Mouse (Mus musculus): Measurements from ENCODE around the gene Parp8. TPM values are rescaled to one million over a fixed set of nuclear protein-coding genes. Genes with fewer than 3 reads are reported as not detected.

The Parp8 gene
- 22.4 and 24.1 TPM in 2 replicates for polyA plus RNA-seq (2012; rRNA removed)

DNA sequence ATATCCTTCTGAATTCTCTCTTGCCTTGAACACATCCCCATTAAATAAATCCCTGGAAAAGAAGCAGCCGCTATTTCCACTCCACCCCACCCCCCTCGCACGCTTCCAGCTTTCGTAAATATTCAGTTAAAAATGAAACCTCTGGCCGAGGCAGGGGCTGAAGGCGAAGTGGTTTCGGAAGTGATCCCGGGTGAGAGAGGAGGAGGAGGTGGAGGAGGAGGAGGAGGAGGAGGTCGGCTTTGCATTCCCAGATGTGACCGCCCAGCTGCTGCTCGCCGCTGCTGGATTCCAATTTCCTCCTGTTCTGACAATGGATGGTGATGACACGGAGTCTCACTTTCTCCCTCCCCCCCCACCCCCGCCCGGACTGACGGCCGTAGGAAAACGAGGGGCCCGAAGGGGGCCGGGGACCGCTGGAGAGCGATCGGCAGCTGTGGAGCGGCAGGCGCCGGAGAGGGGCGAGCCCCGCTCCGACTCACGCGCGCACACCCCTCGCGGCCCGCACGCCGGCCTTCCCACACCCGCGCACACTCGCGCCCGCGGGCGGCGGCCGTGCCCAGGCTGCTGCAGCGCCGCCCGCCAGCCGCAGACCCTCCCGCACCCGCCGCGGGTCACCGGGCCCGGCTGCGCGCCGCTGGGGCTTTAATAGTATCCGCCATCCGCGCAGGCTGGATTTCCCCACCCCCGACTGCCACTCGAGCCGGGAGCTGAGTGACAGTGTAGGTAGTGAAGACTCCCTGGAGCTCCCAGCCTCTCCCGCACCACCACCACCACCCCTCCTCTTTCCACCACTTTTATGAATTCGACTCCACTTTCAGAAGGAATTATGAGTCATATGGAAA is at the start of gene Parp8:
Gene Parp8, minus strand, starts transcription at position 312 of the 842 bp plus-strand sequence.
- no peak for TF ChIP-seq POLR2A (IDR thresholded peaks at IDR 0.05; ENCODE audit: extremely low read depth, insufficient read depth, low read length)
- TF ChIP-seq CTCF (IDR thresholded peaks at IDR 0.05; ENCODE audit: extremely low read depth, insufficient read depth, low read length) = no peak
- H3K4me1 ChIP-seq (ENCODE audit: control insufficient read depth, insufficient read depth, low read length) = no peaks in the 10 kb centered on the region
- H3K4me3 ChIP-seq (ENCODE audit: insufficient read depth, low read length) = peak within 1 kb of the TSS; percentile 97
- H3K27ac ChIP-seq (ENCODE audit: insufficient read depth, low read length) = peak within 1 kb of the TSS; percentile 75

DNA sequence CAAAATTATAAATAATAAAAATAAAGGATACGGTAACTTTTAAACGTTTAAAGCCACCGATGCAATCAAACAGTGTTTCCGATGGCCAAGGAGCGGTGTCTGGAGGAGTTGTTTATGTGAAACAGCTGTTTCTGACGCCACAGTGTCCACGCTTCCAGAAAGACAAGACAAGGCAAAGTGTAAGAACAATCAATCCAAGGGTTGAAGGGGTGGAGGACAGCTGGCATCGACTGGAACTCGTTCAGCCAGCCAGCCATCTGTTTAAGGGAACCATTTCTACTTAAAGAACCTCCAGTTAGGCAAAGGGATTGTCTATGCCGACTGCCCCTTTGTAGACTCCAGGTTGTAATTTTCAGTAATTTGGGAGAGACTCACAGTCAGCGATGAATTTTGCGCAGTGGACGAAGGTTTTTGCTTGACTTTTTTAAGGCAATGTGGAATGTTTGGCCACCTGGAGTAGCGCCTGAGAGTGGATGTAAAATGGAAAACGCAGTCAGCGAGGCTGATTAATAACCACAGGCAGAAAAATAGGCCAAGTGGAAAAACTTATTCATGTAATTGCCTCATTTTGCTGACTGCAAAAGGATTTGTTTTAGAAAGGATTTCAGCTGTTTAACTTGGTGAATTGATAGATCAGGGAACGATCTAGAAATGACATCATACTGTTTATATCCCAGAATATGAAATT is 37.4 kb upstream of the Parp8 start:
- Histone ChIP-seq H3K27ac (ENCODE audit: insufficient read depth, low read length) (no peak overlapping the region), H3K4me3 (ENCODE audit: insufficient read depth, low read length) (no peak overlapping the region), H3K4me1 (ENCODE audit: control insufficient read depth, insufficient read depth, low read length) (no peaks in the 10 kb centered on the region)
- TF ChIP-seq POLR2A (IDR thresholded peaks at IDR 0.05; ENCODE audit: extremely low read depth, insufficient read depth, low read length) (no peak), CTCF (IDR thresholded peaks at IDR 0.05; ENCODE audit: extremely low read depth, insufficient read depth, low read length) (no peak)

DNA sequence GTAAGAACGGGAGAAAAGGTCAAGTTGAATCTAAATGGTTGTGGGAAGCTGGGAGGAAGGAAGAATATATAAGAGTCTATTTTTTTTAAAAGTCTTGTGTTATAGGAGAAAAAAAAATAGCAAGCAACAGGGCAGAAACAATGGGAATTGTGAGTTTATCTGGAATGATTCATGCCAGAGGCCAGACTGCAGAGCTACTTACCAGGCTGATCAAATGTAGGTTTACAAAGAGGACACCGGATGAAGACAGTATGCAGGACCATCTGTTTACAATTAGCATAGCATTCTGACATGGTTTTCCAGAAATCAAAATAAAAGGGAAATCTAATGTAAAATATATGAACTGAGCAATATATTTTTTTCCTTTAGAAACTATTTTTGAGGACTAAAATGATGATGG is 31.1 kb upstream of the Parp8 start:
- H3K27ac ChIP-seq (ENCODE audit: insufficient read depth, low read length) = no peak overlapping the region
- H3K4me1 ChIP-seq (ENCODE audit: control insufficient read depth, insufficient read depth, low read length) = no peaks in the 10 kb centered on the region
- TF ChIP-seq POLR2A (IDR thresholded peaks at IDR 0.05; ENCODE audit: extremely low read depth, insufficient read depth, low read length) (no peak), CTCF (IDR thresholded peaks at IDR 0.05; ENCODE audit: extremely low read depth, insufficient read depth, low read length) (no peak)
- no peak overlapping the region for H3K4me3 ChIP-seq (ENCODE audit: insufficient read depth, low read length)

DNA sequence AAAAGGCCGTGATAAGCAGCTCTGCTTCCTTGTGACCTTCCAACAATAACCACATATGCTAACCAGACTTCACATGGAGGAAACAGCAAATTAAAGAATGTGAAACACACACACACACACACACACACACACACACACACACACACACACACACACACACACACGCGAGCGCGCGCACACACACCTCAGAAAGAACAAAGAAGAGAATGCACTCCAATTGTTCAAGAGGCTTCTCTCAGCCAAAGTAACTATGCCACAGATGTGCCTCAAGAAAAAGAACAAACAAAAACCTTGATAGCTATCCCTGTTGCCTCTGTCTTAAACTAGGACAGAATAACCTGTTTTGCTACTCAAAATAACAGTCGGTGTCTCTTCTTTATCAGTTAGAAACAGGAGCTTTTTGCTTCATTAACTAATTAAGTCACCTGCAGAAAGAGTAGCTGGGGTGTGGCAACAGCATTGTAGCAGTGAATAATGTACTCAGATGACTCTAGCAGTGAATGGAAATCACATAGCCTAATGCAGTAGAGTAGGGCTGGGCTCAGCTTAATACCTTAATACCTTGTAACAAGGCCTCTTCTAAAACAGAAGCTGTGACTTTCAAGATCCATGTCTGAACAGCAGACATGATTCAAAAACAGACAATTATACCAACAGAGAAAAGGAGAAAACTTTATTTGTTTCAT is 29.6 kb upstream of the Parp8 start:
- TF ChIP-seq POLR2A (IDR thresholded peaks at IDR 0.05; ENCODE audit: extremely low read depth, insufficient read depth, low read length) = no peak
- no peak for TF ChIP-seq CTCF (IDR thresholded peaks at IDR 0.05; ENCODE audit: extremely low read depth, insufficient read depth, low read length)
- no peak overlapping the region for H3K4me3 ChIP-seq (ENCODE audit: insufficient read depth, low read length)
- H3K27ac ChIP-seq (ENCODE audit: insufficient read depth, low read length) = no peak overlapping the region
- no peaks in the 10 kb centered on the region for H3K4me1 ChIP-seq (ENCODE audit: control insufficient read depth, insufficient read depth, low read length)

DNA sequence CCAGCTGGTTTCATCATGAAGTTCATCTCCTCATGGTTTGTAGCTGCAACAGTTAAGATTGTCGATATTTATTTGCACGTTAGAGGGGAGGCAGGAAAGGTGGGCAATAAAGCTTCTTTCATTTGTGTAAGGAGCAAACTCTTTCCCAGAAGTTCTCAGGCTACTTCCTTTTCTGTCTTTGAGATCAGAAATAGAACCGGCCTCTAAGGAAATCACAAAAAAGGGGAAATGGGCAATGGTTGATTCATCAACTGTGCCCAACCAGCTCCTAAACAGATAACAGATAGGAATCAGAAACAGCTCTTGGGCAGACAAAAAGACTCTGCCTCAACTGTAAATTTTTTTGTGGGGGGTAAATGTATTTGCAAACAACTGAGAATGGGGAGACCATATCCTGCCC is 27.4 kb upstream of the Parp8 start:
- H3K4me3 ChIP-seq (ENCODE audit: insufficient read depth, low read length) = no peak overlapping the region
- no peak overlapping the region for H3K27ac ChIP-seq (ENCODE audit: insufficient read depth, low read length)
- TF ChIP-seq POLR2A (IDR thresholded peaks at IDR 0.05; ENCODE audit: extremely low read depth, insufficient read depth, low read length) (no peak), CTCF (IDR thresholded peaks at IDR 0.05; ENCODE audit: extremely low read depth, insufficient read depth, low read length) (no peak)
- H3K4me1 ChIP-seq (ENCODE audit: control insufficient read depth, insufficient read depth, low read length) = peaks cover 2% of the 10 kb centered on the region

DNA sequence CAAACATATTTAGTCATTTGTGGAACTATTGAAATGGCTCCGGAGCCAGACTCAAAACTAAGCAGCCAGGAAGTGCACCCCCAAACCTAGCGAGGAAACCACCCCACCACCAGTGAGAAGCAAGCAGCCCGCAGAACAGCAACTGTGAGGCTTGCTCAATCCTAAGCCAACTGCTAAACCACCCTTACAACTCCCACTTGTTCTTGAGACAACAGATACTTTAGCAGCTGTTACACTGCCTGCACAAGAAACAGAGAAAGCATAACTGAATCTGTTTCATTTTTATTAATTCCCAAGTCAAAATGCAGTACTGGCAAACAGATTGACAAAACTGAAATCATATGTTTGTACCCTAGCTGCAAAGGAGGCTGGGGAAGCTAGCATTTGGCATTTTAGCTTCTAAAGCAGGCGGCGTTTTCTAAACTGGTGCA is 23.2 kb upstream of the Parp8 start:
- Histone ChIP-seq H3K27ac (ENCODE audit: insufficient read depth, low read length) (no peak overlapping the region), H3K4me1 (ENCODE audit: control insufficient read depth, insufficient read depth, low read length) (peaks cover 2% of the 10 kb centered on the region), H3K4me3 (ENCODE audit: insufficient read depth, low read length) (no peak overlapping the region)
- no peak for TF ChIP-seq CTCF (IDR thresholded peaks at IDR 0.05; ENCODE audit: extremely low read depth, insufficient read depth, low read length)
- TF ChIP-seq POLR2A (IDR thresholded peaks at IDR 0.05; ENCODE audit: extremely low read depth, insufficient read depth, low read length) = no peak

DNA sequence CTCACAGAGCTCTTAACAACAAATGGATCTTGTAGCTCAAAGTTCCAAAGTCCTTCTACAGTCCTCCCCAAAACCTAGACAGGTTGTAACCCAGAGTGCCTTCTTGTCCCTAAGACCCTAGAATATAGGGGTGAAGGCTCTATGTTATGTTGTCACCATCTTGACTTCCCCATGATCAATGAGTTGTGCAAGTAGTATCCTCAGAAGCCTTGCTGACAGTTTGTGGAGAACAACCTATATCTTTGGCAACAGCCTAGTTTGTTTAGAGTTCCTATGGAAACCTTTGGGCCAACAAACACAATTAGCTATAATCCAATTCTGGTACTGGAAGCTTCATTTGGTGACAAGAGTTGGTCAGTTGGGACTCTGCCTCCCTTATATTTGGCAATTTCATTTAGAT is 18.2 kb upstream of the Parp8 start:
- TF ChIP-seq POLR2A (IDR thresholded peaks at IDR 0.05; ENCODE audit: extremely low read depth, insufficient read depth, low read length) = no peak

DNA sequence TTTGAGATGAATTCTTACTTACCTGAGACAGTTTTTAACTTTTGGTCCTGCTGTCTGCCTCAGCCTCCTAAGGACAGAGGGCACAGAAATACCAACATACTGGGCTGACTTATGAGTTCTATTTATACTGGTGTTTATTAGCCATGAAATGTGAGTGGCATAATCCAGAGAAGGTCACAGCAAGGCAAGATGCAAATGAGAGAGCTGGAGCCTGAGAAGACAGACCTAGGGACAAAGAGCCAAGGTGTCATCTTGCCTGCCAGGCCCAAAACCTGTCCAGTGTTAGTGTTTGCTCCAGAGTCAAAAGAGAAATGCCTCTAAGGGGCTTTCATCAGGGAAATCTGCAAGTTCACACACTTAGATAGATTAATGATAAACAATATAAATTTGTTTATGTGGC is 15.7 kb upstream of the Parp8 start:
- no peak for TF ChIP-seq POLR2A (IDR thresholded peaks at IDR 0.05; ENCODE audit: extremely low read depth, insufficient read depth, low read length)
- TF ChIP-seq CTCF (IDR thresholded peaks at IDR 0.05; ENCODE audit: extremely low read depth, insufficient read depth, low read length) = no peak
- H3K27ac ChIP-seq (ENCODE audit: insufficient read depth, low read length) = no peak overlapping the region
- H3K4me3 ChIP-seq (ENCODE audit: insufficient read depth, low read length) = no peak overlapping the region
- no peaks in the 10 kb centered on the region for H3K4me1 ChIP-seq (ENCODE audit: control insufficient read depth, insufficient read depth, low read length)

More for the DNA sequence above, 18.2 kb upstream of the Parp8 start:
- Histone ChIP-seq H3K4me1 (ENCODE audit: control insufficient read depth, insufficient read depth, low read length) (no peaks in the 10 kb centered on the region; the same call in 1 of the 2 replicates), H3K27ac (ENCODE audit: insufficient read depth, low read length) (no peak overlapping the region), H3K4me3 (ENCODE audit: insufficient read depth, low read length) (no peak overlapping the region)

DNA sequence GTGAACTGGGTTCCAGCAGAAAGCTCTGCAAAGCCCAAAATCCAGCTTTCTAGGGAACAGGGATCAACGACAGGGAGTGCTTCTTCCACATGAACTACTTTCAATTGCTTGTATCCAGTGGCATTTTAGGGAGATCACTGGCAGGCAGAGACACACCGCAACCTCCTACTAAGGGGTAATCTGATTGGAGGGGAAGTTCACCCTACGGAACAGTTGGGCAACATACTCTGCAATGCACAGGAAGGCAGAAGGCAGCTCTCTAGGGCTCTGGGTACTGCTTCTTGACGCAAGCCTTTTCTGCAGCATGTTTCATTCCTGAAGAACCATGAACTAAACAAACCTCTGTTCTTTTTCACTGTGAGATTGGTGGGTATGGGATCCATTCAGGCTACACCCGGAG is 10.9 kb upstream of the Parp8 start:
- Histone ChIP-seq H3K4me1 (ENCODE audit: control insufficient read depth, insufficient read depth, low read length) (no peaks in the 10 kb centered on the region), H3K27ac (ENCODE audit: insufficient read depth, low read length) (no peak overlapping the region), H3K4me3 (ENCODE audit: insufficient read depth, low read length) (no peak overlapping the region)
- no peak for TF ChIP-seq POLR2A (IDR thresholded peaks at IDR 0.05; ENCODE audit: extremely low read depth, insufficient read depth, low read length)
- no peak for TF ChIP-seq CTCF (IDR thresholded peaks at IDR 0.05; ENCODE audit: extremely low read depth, insufficient read depth, low read length)

All from cortical plate, adult 2 months (tissue).